Mouse (Mus musculus) inflammation-experienced regulatory T-cells (primary cell): ENCODE data around the gene Pms1. TPM values are rescaled to one million over a fixed set of nuclear protein-coding genes. Genes with fewer than 3 reads are reported as not detected.

Source experiments
- polyA plus RNA-seq, 2 experiments: library from polyadenylated mRNA; unstranded; fragments of 100-300 nt; shearing (Covaris generic); gene quantifications; one replicate each; pipeline ENCODE4 v1.2.1; 2017

The Pms1 gene
- 10 to 100 TPM; 19.7 to 24.4 TPM for polyA plus RNA-seq

DNA sequence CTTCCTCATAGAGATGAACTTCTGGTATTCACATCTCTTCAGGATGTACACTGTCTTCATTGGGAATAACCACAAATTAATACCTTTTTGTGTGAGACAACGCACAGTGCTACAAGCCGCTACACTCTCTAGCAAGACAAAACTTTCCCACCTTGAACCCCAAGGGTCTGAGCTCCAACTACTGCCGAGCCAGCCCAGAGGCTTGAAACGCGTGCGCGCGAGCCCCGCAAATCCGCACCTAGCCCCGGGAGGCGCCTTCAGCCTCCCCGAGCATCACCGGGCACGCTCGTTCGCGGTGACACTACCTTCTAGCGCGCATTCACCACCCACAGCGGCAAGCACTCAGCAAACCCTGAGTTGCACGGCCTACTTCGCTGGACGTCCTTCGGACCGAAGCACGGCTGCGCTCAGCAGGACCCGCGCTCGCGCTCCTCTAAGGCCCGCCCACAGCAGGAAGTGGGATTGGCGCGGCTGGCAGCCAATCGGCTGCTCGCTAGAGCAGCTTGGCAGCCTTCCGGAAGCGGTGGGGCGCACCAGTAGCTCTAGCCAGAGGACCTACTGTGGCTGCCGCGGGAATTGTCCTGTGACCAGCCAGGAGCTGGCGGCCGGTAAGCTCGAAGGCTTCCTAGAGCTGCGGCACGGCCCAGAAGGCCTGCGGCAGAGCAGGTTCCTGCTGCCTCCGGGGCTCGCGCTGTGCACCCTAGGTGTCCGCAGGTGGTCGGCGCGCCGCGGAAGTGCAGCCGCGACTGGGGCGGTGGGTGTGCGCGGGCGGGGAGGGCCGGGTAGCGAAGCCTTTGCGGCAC lies at the start of gene Pms1, which contains the start of the genes Ormdl1 and Gm28778:
Pms1 (minus strand) TSS at position 438 of the 803 bp plus-strand sequence.
Ormdl1 (plus strand) TSS at position 515 of the 803 bp plus-strand sequence.
Gm28778 (plus strand) TSS at position 531 of the 803 bp plus-strand sequence.

GRCm38 (mm10) chr1:53312989-53313967 lies 16.5 kb upstream of the Pms1 start, which contains the start of gene Osgepl1:
Gene Osgepl1, plus strand, starts transcription at chr1:53313624.

DNA sequence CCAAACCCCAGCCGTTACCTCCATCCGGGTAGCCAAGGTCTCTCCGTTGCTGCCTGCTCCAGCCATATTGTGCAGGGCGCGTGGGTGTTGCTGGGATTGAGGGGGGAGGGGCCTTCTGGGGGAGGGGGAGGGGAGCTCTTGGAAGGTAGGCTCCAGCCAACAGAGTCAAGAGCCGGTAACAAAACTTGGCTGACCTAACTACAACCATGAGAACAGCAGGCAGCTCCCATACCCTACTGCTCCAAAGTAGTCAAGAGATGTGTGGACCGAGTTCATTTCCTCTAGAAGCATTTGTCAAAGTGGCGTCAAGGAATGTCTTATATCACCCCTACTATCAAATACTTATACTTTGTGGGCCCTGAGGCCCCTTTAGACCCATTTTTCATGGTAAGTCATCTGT lies 109.3 kb downstream of the Pms1 start, which contains the start of gene 1700019A02Rik:
1700019A02Rik (minus strand) TSS at position 101 of the 400 bp plus-strand sequence.

Other genes starting within 250 kb of the Pms1 start
- not detected for gene Mstn, start 235.4 kb downstream of the Pms1 start, polyA plus RNA-seq
- under 1 TPM in 1 of 2 experiments, not detected in 1; 0.76 TPM for gene 1700019A02Rik, start 109.4 kb downstream of the Pms1 start, polyA plus RNA-seq
- gene Ormdl1, start 77 bp upstream of the Pms1 start, polyA plus RNA-seq = 10 to 100 TPM; 68.2 to 80.4 TPM
- gene Gm28778, start 93 bp upstream of the Pms1 start, polyA plus RNA-seq = not detected
- 10 to 100 TPM; 15.7 to 18.9 TPM for gene Osgepl1, start 16.6 kb upstream of the Pms1 start, polyA plus RNA-seq
- not detected for gene Asdurf, start 55.6 kb upstream of the Pms1 start, polyA plus RNA-seq
- not detected for gene Gm28551, start 55.6 kb upstream of the Pms1 start, polyA plus RNA-seq
- gene Asnsd1, start 55.7 kb upstream of the Pms1 start, polyA plus RNA-seq = 10 to 100 TPM; 72.8 to 76.2 TPM